Mouse (Mus musculus) heart, postnatal 14 days (tissue): ENCODE results near the gene Pbx1. TPM values are rescaled to one million over a fixed set of nuclear protein-coding genes. Genes with fewer than 3 reads are reported as not detected.

Experiments used
- DNase-seq, 2 experiments: peaks; one replicate each; pipeline ENCODE4 v3.0.0; 2021 to 2022
- intact Hi-C: fragments of 180-260 bp; cut with DNase I; formaldehyde crosslinking; loops from one replicate; pipeline ENCODE4 v1.15.1; 2025
- total RNA-seq, 2 experiments: library from RNA; stranded (reverse); gene quantifications; 2 replicates each; pipeline ENCODE4 v1.2.3; 2021

Gene Pbx1
- total RNA-seq, 2 experiments from 2014 or later = 54.2 to 63.0 TPM

- no peak for DNase-seq
- intact Hi-C loops = loop anchor here (5.0 kb wide), 2 partner anchors 85 to 140 kb away; no protein-coding TSS in a partner anchor
Measured at GRCm38 (mm10) chr1:168286862-168287650, 145.0 kb downstream of the Pbx1 start.

DNA sequence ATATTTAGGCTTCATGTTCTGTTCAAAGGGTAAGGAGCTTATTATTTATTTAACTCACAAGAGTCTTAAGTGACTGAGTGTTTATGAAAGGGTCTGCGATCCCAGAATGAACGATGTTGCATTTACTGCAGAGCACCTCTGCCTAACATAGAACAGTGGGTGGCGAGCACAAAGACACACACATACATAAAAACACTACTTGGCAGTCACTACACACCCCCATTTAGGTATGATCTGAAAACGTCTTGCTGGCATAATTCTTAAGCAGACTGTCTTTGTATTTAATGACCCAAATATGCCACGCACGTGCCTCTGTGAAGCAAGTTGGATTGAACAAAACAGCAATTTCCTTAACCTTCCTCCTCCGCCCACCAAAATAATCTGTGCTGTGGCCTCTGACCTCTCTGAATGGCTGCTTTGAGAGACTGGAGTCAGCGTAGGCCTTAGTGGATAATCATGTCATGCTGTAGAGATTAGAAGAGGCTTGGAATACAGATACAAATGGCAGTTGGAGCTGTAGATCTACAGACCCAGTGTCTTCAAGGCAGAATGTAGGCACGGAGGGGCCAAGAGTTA is 147.4 kb downstream of the Pbx1 start:
- no peak for DNase-seq
- intact Hi-C loops = loop anchor here (5.0 kb wide), 3 partner anchors 67 to 143 kb away; no protein-coding TSS in a partner anchor

- DNase-seq = no peak
- intact Hi-C loops = loop anchor here (5.0 kb wide), 1 partner anchor 67 kb away; no protein-coding TSS in a partner anchor
Measured at GRCm38 (mm10) chr1:168283841-168284565, 148.1 kb downstream of the Pbx1 start.

DNA sequence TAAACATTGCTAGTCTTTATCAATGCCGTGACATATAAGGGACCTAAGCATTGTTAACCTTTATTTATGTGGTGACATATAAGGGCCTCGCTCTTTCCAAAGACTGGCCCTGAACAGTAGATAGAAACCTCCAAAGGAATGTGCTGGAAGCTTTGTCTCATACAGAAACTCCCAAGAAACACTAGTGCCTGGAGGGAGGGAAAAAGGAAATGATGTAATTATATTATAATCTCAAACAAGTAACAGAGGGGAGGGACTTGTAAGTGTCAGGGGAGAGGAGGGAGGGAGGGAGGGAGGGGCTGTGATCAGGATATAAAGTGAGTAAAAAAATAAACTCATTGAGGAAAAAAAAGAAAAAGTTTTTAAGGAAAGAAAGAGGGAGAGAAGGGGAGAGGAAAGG is 148.6 kb downstream of the Pbx1 start:
- DNase-seq = no peak
- intact Hi-C loops = loop anchor here (5.0 kb wide), 1 partner anchor 66 kb away; no protein-coding TSS in a partner anchor

- intact Hi-C loops = no loop called here
- DNase-seq = no peak
Measured at GRCm38 (mm10) chr1:168275678-168276077, 156.4 kb downstream of the Pbx1 start.

GRCm38 (mm10) chr1:168274296-168274695 is 157.8 kb downstream of the Pbx1 start:
- intact Hi-C loops = no loop called here
- DNase-seq = no peak

GRCm38 (mm10) chr1:168272091-168272490 is 160.0 kb downstream of the Pbx1 start:
- DNase-seq = no peak
- intact Hi-C loops = no loop called here

GRCm38 (mm10) chr1:168271207-168271606 is 160.9 kb downstream of the Pbx1 start:
- intact Hi-C loops = no loop called here
- DNase-seq = no peak

GRCm38 (mm10) chr1:168268751-168269623 is 163.1 kb downstream of the Pbx1 start:
- intact Hi-C loops = no loop called here
- no peak for DNase-seq

DNA sequence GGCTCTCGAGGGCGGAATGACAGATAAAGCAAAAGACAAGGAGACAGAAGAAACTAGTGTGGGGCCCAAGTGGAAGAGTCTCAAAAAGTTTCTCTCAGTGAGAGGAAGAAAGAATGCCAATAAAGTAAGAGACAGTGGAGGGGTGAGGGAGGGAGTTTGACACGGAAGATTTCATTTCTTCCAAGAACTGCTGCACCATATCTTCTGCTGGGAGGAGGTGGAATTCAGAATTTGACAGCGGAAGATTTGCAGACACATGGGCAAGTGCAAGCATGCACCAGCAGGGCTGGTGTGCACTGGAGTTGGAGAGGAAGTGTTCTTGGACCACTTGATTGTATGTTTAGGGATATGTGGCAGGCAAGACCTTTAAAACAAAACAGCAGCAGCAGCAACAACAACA is 163.8 kb downstream of the Pbx1 start:
- intact Hi-C loops = no loop called here
- DNase-seq = no peak

DNA sequence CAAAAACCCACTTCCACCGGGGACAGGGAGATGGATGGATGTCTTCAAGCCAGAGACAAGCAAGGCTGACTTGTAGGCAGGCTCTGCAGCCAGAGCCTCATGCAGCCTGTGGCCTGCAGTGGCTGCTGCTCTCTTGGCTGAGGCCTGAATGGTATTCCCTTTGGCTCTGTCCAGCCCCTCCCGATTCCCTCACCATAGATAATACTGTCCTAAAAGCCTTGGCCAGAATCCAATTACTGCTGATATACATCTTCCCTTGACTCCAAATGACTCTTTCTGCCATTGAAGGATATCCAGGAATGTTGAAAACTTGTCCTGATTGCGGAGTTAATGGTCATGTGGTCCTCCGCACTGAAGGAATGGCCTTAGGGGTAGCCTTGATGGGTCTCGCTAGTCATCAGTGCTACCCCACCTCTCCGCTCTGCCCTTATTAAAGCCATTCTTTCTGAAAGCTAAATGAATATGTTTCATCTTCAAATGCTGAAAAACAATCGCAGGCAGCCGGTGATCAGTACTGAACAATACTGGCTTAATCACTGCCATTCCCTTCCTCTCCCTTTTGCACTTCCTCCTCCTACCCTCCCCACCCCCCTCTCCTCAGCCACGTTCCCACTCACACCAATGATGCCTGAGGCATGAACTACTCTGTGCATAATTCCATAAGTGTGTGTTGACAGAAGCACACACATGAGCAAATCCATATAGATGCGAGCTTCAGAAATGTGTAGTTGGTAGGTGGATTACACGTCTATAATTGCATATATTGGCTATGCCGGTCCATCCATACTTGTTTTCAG is 166.3 kb downstream of the Pbx1 start:
- no peak for DNase-seq
- intact Hi-C loops = loop anchor here (2.0 kb wide), 1 partner anchor 19 kb away; no protein-coding TSS in a partner anchor

DNA sequence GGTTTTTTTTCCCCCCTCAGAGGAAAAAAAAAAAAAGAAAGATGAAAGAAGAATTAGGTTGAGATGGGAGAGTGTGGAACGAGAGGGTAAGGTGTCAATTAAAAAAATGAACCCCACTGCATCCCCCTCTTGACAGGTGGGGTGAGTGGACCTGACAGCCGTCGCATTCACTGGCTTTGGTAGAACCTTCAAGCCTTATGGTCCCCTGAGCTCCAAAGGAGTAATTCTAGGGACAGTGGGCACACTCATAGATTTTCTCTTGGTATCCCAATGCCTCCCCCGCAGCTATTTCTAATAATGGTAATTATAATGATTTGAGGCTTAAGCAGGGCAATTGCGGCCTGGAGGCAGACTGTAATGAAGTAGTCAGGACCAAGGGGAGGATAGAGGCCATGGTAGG is 167.0 kb downstream of the Pbx1 start:
- intact Hi-C loops = loop anchor here (2.0 kb wide), 1 partner anchor 18 kb away; no protein-coding TSS in a partner anchor
- DNase-seq = no peak

- no peak for DNase-seq
- intact Hi-C loops = no loop called here
Measured at GRCm38 (mm10) chr1:168260391-168260790, 171.7 kb downstream of the Pbx1 start.

DNA sequence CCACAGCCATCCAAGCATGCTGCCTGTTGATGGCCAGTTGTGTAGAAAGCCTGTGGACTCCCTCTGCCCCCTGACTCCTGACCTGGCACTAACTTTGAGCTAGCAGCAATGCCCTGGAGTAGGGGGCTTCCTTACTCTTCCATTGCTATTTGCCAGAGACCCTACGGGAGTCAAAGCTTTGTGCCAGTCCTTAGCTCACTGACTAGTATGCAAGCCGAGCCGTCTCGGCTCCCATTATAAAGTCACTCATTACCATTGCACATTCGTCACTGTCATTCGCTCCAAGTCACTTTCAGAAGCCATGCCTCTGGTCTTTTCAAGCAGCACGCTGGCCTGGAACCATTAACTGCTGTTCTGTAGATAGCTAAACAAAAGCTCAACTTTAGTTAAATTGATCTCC is 173.2 kb downstream of the Pbx1 start:
- no peak for DNase-seq
- intact Hi-C loops = no loop called here

DNA sequence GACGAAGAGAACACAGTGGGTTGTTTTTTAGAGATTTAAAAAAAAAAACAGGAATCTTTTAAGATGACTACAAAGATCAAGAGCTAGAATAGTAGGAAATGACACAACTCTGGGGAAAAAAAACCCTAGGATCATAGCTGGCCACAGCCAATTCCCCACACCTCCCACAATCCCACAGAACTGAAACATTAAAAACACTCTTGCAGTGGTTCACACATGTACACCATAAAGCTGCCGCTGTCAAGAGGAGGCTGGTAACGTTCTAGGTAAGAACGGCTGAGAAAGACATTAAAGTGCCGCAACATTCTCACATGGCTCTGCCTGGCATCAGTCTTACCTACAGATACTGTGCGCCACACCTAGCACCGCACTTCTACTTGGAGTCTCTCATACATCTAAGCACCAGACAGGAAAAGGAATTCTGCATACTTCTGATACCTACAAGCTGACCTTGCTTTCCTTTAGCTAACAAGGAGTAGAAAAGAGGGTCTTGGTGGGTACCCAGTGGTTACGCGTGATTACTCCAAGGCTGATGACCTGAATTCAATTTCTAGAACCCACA is 176.6 kb downstream of the Pbx1 start:
- intact Hi-C loops = no loop called here
- no peak for DNase-seq

- peak; percentile 24 to 30 for DNase-seq
- intact Hi-C loops = loop anchor here (2.0 kb wide), 1 partner anchor 18 kb away; no protein-coding TSS in a partner anchor
Measured at GRCm38 (mm10) chr1:168246968-168247724, 184.9 kb downstream of the Pbx1 start.

GRCm38 (mm10) chr1:168245539-168245938 is 186.5 kb downstream of the Pbx1 start:
- peak in 1 of 2 experiments; percentile 37 for DNase-seq
- intact Hi-C loops = no loop called here

DNA sequence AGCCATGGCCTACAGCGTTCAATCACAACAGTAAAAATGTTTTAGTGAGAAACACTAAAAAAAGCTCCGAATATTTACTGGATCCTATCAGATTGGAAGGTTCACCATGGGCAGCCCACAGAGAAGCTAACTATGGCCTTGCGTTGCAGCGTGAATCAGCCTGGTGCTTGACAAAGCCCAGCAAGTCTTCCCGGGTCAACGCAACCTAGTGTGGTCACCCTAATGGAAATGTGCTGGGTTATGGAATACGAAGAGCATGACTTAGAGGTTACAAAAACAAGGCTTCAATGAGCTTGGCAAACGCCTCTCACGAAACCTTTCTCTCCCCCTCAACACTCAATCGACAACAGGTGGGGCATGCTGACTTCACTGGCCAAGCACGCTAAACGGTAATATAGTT is 188.3 kb downstream of the Pbx1 start:
- intact Hi-C loops = no loop called here
- DNase-seq = no peak
